Mouse (Mus musculus) small intestine, adult 2 months (tissue): ENCODE data around the gene Cacfd1.

Experiments used
- CTCF ChIP-seq: fragments of 200-500 bp; IDR thresholded peaks from 2 replicates; pipeline ENCODE4 v1.5.1; 2012; ENCODE audit warnings: low read depth, mild to moderate bottlenecking, control low read depth, inconsistent platforms, low read length, moderate library complexity, mixed read lengths; ENCODE audit not compliant: insufficient replicate concordance, insufficient read length; ENCODE audit errors: extremely low read depth
- POLR2A ChIP-seq: fragments of 200-500 bp; IDR thresholded peaks from 2 replicates; pipeline ENCODE4 v1.6.1; 2012; ENCODE audit warnings: low read depth, mild to moderate bottlenecking, control low read depth, inconsistent platforms, low read length, moderate library complexity

- no peak for TF ChIP-seq POLR2A
- TF ChIP-seq CTCF = no peak
Measured at GRCm38 (mm10) chr2:26993936-26994335, 15.8 kb upstream of the Cacfd1 start.
